Mouse (Mus musculus): Measurements from ENCODE around the gene Csnk1d. TPM values are rescaled to one million over a fixed set of nuclear protein-coding genes. Genes with fewer than 3 reads are reported as not detected.

Gene Csnk1d
- polyA plus RNA-seq, 1 experiment from 2014 or later: 106 TPM

DNA sequence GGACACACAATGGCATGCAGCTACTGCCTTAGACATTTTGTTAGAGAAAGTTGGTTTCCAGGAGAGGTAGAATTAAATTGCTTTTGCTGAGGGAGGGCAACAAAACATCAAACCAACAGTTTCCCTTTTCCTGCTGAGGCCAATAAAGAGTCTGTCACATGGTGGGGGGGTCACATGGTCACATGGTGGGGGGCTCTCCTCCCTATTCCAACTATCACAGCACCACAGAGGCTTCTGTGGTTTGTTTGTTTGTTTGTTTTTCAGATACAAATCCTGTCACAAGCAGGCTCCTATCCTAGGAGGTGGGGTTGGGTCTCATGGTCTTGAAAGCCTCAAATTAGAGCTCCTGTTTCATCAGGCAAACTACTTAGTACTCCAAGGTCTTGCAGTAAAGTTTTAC lies 8.7 kb downstream of the Csnk1d start:
- Histone ChIP-seq H3K27ac (no peak overlapping the region), H3K4me1 (replicated peaks) (peaks cover 1% of the 10 kb centered on the region; the same call in 1 of the 2 replicates), H3K9ac (no peak overlapping the region), H3K4me3 (replicated peaks) (no peak overlapping the region), H3K36me3 (peaks cover 35% of the 10 kb centered on the region), H3K9me3 (no peaks in the 10 kb centered on the region), H3K4me2 (replicated peaks) (no peak overlapping the region), H3K27me3 (replicated peaks) (no peaks in the 10 kb centered on the region)
- ATAC-seq: no peak

DNA sequence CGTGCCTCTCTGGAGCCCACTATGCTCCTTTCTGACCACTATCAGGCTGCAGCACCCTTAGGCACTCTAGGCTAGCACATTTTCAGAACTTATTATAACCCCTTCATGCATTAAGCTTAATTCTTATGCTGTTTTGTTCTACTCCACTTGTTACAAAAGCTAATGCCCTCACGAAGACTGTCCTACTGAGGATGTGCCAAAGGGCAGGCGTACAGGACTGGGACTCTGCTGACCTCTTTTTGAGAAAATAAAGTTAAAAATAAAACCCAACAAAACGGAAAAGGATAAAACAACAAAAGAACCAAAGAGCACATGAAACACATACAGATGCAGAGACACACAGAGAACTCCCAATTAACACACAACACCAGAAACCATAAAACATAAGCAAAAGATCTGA lies 9.5 kb downstream of the Csnk1d start:
- H3K9ac ChIP-seq: no peak overlapping the region
- no peaks in the 10 kb centered on the region for H3K9me3 ChIP-seq
- H3K4me2 ChIP-seq (replicated peaks): no peak overlapping the region
- no peak overlapping the region for H3K4me3 ChIP-seq (replicated peaks)
- no peaks in the 10 kb centered on the region; the same call in 1 of the 2 replicates for H3K4me1 ChIP-seq (replicated peaks)
- peaks cover 35% of the 10 kb centered on the region for H3K36me3 ChIP-seq
- no peak for ATAC-seq
- H3K27me3 ChIP-seq (replicated peaks): no peaks in the 10 kb centered on the region
- H3K27ac ChIP-seq: no peak overlapping the region
- 88% methylated on average over 4 of the region's 4 CpGs for WGBS

DNA sequence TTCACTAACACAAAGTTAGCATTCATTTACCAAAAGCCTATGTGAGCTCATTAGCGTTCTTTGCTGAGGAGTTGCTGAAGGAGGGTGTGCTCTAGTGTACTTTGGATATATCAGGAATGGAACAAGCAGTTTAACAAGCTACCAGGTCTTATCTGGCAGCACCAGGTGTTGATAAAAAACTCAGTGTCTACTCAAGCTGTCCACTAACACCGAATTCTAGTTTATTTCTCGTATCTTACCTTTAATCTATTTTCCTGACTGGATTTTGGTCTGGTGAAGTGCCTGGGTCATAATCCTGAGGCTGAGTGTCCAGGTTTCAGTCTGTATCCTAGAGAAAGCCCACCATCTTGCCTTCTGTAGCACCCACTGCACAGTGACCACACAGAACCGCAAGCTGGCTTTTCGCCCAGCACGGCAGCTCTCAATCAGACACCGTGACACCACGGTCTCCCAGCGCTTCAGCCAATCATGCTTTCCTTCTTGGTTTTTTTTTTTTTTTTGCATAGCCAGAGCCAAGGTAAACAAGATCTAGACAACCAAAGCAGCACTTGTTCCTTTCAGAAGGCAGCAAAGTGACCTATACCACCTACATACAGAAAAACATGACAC lies 10.6 kb downstream of the Csnk1d start:
- 75% methylated on average over 9 of the region's 9 CpGs for WGBS
- no peaks in the 10 kb centered on the region for H3K27me3 ChIP-seq (replicated peaks)
- H3K4me1 ChIP-seq (replicated peaks): no peaks in the 10 kb centered on the region; the same call in 1 of the 2 replicates
- H3K9ac ChIP-seq: no peak overlapping the region
- peak; percentile 85 for ATAC-seq
- H3K36me3 ChIP-seq: peaks cover 25% of the 10 kb centered on the region
- H3K9me3 ChIP-seq: no peaks in the 10 kb centered on the region
- no peak overlapping the region for H3K27ac ChIP-seq
- no peak overlapping the region for H3K4me2 ChIP-seq (replicated peaks)
- no peak overlapping the region for H3K4me3 ChIP-seq (replicated peaks)

DNA sequence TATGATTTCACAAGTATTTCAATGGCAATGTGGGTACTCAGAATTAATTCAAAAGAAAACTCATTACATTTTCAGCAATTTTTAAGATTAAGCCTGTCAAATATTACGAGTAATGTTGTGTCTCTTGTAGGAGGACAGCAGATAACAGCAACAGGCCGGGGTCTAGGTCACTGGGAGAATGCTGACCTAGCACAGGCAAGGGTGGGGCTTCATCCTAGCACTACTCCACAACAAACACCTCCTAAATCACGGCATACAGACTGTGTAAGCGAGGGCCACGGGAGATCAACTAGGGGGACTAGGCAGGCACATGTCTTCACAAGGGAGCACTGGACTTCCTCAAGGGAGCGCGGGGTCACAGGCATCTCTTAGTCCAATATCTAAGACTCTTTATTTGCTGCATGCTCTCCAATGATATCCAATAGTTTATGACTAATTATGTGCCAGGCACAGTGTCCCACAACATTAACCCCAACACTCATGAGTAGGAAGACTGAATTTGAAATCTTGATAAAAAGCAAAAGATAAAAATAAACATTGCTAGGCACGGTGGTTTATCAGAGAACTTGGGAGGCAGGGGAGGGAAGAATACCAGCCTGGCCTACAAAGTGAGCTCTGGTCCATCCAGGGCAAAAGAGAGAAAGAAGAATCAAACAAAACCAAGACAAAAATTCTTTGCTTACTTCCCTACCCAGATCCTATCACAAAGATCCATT lies 11.3 kb downstream of the Csnk1d start:
- H3K4me2 ChIP-seq (replicated peaks): no peak overlapping the region
- H3K4me3 ChIP-seq (replicated peaks): no peak overlapping the region
- no peaks in the 10 kb centered on the region for H3K27me3 ChIP-seq (replicated peaks)
- H3K36me3 ChIP-seq: peaks cover 24% of the 10 kb centered on the region
- 70% methylated on average over 8 of the region's 8 CpGs for WGBS
- H3K27ac ChIP-seq: no peak overlapping the region
- no peak for ATAC-seq
- no peaks in the 10 kb centered on the region for H3K9me3 ChIP-seq
- H3K9ac ChIP-seq: no peak overlapping the region
- H3K4me1 ChIP-seq (replicated peaks): no peaks in the 10 kb centered on the region; the same call in 1 of the 2 replicates

DNA sequence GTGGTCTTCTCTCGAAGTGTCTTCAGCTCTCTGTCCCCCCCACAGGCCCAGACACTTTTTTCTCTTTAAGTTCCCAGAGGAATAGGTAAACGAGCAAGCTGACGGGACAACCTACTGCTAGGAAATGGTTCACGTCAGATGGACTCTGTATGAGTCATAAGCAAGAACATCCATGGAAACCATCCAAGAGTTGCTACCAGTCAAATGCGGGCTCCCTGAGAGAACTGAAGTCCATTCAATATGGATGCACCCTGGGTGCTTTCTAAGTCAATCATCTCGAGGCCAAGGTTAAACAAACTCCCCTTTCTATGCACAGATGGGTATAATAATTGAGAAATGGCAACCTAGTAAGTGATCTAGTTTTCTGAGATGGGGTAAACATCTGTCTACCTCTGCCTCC lies 17.8 kb downstream of the Csnk1d start:
- no peak for ATAC-seq
- H3K4me3 ChIP-seq (replicated peaks): no peak overlapping the region
- no peaks in the 10 kb centered on the region for H3K9me3 ChIP-seq
- no peak overlapping the region for H3K9ac ChIP-seq
- H3K4me1 ChIP-seq (replicated peaks): no peaks in the 10 kb centered on the region
- no peak overlapping the region for H3K4me2 ChIP-seq (replicated peaks)
- WGBS: 77% methylated on average over 6 of the region's 6 CpGs
- peaks cover 54% of the 10 kb centered on the region for H3K36me3 ChIP-seq
- no peaks in the 10 kb centered on the region for H3K27me3 ChIP-seq (replicated peaks)
- H3K27ac ChIP-seq: no peak overlapping the region

DNA sequence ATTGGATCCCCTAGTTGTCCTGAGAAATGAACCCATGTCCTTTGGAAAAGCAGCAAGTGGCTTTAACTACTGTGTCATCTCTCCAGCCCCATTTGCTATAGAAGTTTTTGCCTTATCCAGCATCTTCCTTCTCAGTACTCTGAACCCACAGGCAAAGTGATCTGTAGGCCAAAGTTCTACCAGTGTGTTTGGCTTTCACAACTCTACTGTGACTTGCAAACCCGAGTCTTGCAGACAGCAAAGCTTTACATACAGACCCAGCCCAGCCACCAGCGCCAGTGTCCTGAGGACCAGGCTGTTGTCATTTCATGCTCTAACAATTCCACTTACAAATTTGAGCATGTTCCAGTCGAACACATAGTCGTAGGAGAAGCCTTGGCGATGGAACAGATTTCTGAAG lies 19.9 kb downstream of the Csnk1d start:
- H3K4me3 ChIP-seq (replicated peaks): no peak overlapping the region
- no peaks in the 10 kb centered on the region for H3K9me3 ChIP-seq
- H3K9ac ChIP-seq: no peak overlapping the region
- no peaks in the 10 kb centered on the region for H3K27me3 ChIP-seq (replicated peaks)
- 90% methylated on average over 5 of the region's 5 CpGs for WGBS
- peaks cover 73% of the 10 kb centered on the region for H3K36me3 ChIP-seq
- no peak overlapping the region for H3K4me2 ChIP-seq (replicated peaks)
- ATAC-seq: no peak
- no peaks in the 10 kb centered on the region for H3K4me1 ChIP-seq (replicated peaks)
- H3K27ac ChIP-seq: no peak overlapping the region

DNA sequence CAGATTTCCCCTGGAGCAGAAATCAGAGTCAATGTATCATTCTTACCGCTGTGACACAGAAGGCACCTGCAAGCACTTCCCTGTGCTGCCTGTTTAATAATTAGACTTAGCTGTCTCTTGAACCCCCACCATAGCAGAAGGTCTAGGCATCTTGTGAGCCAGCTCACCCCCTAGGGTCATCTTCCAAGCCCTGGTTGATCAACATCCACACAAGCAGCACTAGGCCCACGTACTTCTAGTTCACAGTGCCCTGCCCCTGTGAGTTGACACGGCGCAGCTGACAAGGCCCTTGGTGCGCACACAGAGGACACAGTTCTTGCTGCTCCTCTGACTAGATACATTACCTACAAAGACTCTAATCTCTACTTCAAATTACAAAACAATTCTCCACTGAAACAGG lies 21.4 kb downstream of the Csnk1d start:
- Histone ChIP-seq H3K27me3 (replicated peaks) (no peaks in the 10 kb centered on the region), H3K4me2 (replicated peaks) (no peak overlapping the region), H3K4me3 (replicated peaks) (no peak overlapping the region), H3K36me3 (peaks cover 86% of the 10 kb centered on the region), H3K4me1 (replicated peaks) (no peaks in the 10 kb centered on the region), H3K9me3 (no peaks in the 10 kb centered on the region), H3K27ac (no peak overlapping the region), H3K9ac (no peak overlapping the region)
- WGBS: 91% methylated on average over 5 of the region's 5 CpGs
- ATAC-seq: no peak

DNA sequence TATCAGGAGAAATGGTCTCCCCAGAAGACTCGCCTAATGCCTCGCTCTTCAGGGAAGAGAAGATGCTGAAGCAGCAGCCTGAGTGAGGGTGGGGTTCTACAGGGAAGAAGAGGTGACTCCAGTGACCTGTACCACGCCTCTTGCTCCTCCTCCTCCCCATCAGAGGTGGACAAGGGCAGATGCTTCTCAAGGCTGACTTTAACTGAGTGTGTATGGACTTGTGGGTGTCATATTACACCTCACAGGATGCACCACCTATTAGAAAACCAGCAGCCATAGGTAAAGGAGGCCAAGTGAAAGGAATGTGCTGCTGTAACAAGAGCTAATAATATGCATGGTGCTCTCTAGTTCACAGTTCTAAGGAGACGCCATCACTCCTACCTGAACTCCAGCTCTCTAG lies 25.5 kb downstream of the Csnk1d start:
- WGBS: 66% methylated on average over 4 of the region's 4 CpGs
- H3K27ac ChIP-seq: no peak overlapping the region
- peaks cover 81% of the 10 kb centered on the region for H3K36me3 ChIP-seq
- no peaks in the 10 kb centered on the region for H3K4me1 ChIP-seq (replicated peaks)
- H3K9ac ChIP-seq: no peak overlapping the region
- no peak for ATAC-seq
- H3K4me3 ChIP-seq (replicated peaks): no peak overlapping the region
- no peaks in the 10 kb centered on the region for H3K9me3 ChIP-seq
- H3K27me3 ChIP-seq (replicated peaks): no peaks in the 10 kb centered on the region
- no peak overlapping the region for H3K4me2 ChIP-seq (replicated peaks)

DNA sequence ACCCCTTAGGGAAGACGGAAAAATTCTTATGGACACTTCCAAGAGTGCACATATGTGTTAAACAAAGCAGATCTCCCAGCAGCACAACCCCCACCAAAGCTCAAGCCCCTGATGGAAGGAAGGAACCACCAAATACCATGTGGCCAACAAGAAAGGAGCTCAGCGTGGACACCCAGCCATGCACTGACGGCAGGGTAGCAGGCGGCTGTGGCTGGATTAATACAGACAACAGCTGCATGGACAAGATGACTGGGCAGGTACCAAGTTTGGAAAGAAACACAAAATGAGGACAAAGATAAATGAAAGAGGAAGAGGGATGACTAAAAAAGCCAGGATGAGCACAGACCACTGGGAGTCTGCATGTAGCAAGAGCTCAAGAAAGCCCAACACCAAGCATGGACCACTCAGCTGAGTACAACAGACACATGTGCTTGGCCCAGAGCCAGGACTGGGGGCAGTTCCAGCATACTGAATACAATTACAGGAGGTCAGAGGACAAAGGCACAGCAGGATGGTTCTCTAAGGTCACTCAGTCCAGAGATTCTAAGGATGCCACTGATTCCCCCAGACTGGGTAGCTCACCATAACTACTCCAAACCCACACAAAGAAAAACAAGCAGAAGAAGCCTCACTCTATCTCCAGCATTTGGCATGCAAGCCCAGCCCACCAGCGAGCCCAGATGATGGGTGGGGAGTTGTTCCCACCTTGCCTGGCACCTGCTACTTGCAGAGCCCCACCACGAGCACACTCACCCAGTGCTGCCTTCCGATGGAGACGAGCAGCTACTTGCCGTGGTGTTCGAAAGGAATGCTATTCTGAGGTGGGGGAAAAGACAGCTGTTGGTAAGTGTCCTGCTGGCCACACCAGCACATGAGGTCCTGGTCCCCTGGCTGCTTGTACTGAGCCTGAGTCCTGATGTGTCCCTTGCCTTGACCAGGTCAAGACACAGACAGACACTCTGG lies 26.7 kb downstream of the Csnk1d start:
- H3K4me1 ChIP-seq (replicated peaks): no peaks in the 10 kb centered on the region
- no peak overlapping the region for H3K4me3 ChIP-seq (replicated peaks)
- H3K27ac ChIP-seq: no peak overlapping the region
- H3K36me3 ChIP-seq: peaks cover 72% of the 10 kb centered on the region
- H3K9me3 ChIP-seq: no peaks in the 10 kb centered on the region
- no peaks in the 10 kb centered on the region for H3K27me3 ChIP-seq (replicated peaks)
- WGBS: 83% methylated on average over 10 of the region's 10 CpGs
- H3K9ac ChIP-seq: no peak overlapping the region
- no peak for ATAC-seq
- H3K4me2 ChIP-seq (replicated peaks): no peak overlapping the region

DNA sequence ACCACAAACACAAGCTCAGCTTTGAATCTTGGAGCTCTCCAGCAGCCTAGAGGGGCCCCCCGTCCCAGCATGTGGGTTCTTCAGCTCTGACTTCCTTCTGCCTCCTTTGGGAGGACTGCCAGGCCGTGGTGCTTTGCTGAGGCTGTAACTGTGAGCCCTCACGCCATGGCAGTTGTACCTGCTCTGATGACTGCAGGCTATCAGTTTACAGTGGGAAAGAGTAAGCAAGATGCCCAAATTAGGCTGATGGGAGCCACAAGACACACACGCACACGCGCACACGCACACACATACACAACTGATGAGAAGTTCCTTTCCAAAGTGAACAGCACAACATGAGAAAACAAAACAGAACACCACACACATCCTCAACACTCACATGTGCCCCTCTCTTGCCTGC lies 28.2 kb downstream of the Csnk1d start:
- Histone ChIP-seq H3K4me2 (replicated peaks) (no peak overlapping the region), H3K4me1 (replicated peaks) (peaks cover 2% of the 10 kb centered on the region; the same call in 1 of the 2 replicates), H3K4me3 (replicated peaks) (no peak overlapping the region), H3K9ac (no peak overlapping the region), H3K9me3 (no peaks in the 10 kb centered on the region), H3K36me3 (peaks cover 62% of the 10 kb centered on the region), H3K27me3 (replicated peaks) (no peaks in the 10 kb centered on the region), H3K27ac (no peak overlapping the region)
- no peak for ATAC-seq
- 85% methylated on average over 7 of the region's 7 CpGs for WGBS

DNA sequence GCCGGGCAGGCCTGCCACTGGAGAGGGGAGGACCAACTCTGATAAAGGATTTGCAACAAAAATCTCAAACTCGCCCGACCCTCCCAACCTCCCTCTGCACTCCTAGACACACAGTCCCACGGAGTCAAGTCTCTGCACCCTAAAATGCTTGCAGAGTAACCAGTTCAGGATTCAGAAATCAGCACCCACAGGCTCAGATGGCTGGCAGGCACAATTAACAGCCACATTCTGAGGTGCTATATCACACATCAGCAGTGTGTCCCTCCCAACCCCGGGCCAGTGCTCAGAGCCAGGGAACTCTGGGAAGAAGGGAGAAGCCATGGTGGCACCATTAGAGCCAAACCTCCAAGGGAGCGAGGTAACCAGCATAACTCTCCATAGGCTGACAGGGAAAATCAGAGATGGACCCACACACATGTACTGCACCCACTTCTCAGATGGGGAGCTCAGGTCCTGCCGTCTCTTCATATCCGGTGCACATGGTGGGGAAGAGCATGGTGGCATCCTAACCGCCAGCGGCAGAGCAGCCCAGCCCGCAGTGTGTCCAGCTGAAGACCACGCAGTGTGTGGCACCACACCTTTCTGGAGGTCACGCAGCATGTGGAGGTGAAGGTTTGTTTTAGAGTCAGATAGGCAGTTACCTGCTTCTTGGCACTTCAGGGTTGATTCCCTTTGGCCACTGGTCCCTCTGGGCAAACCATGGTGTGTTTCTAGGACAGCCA lies 28.9 kb downstream of the Csnk1d start:
- Histone ChIP-seq H3K9ac (no peak overlapping the region), H3K4me1 (replicated peaks) (peaks cover 8% of the 10 kb centered on the region; the same call in 1 of the 2 replicates)
- ATAC-seq: no peak

DNA sequence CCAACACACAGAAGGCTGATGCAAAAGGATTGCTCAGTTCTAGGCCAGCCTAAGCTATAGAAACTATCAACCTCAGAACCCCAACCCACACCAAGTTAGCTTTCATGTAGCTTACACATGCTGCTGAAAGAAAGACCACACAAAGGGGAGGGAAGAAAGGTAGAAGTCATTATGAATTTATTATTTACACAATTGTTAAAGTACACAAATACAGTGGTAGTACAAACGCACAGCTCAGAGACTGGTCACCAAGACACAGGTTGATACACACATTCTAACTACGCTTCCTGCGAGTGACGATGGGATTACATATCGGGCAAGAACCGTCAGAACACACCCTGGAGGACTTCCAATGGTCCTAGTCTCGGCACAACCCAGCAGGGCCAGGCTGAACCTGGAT lies 29.5 kb downstream of the Csnk1d start:
- H3K4me2 ChIP-seq (replicated peaks): no peak overlapping the region
- H3K9ac ChIP-seq: no peak overlapping the region
- peaks cover 11% of the 10 kb centered on the region; the same call in 1 of the 2 replicates for H3K4me1 ChIP-seq (replicated peaks)
- ATAC-seq: no peak
- peaks cover 63% of the 10 kb centered on the region for H3K36me3 ChIP-seq
- H3K9me3 ChIP-seq: no peaks in the 10 kb centered on the region
- no peak overlapping the region for H3K4me3 ChIP-seq (replicated peaks)
- H3K27me3 ChIP-seq (replicated peaks): no peaks in the 10 kb centered on the region
- no peak overlapping the region for H3K27ac ChIP-seq
- WGBS: 77% methylated on average over 7 of the region's 7 CpGs

More for the DNA sequence above, 28.9 kb downstream of the Csnk1d start:
- Histone ChIP-seq H3K9me3 (no peaks in the 10 kb centered on the region), H3K36me3 (peaks cover 61% of the 10 kb centered on the region), H3K4me2 (replicated peaks) (no peak overlapping the region), H3K27ac (no peak overlapping the region), H3K27me3 (replicated peaks) (no peaks in the 10 kb centered on the region), H3K4me3 (replicated peaks) (no peak overlapping the region)
- WGBS: 91% methylated on average over 13 of the region's 13 CpGs
